Mouse (Mus musculus) C2C12 (cell line): ENCODE data around the gene Gm10401. TPM values are rescaled to one million over a fixed set of nuclear protein-coding genes. Genes with fewer than 3 reads are reported as not detected.

Source experiments
- H3K27me3 ChIP-seq: one replicate; pipeline ENCODE4 v1.6.1; 2011; ENCODE audit not compliant: control insufficient read depth, insufficient read depth, insufficient read length
- H3K36me3 ChIP-seq: one replicate; pipeline ENCODE4 v1.6.1; 2011; ENCODE audit not compliant: control insufficient read depth, insufficient read depth
- H3K4me3 ChIP-seq: one replicate; pipeline ENCODE4 v1.5.1; 2011; ENCODE audit warnings: mild to moderate bottlenecking, control low read depth; ENCODE audit not compliant: poor library complexity, insufficient read depth, severe bottlenecking
- H3K79me2 ChIP-seq: one replicate; pipeline ENCODE4 v1.6.1; 2011; ENCODE audit not compliant: control insufficient read depth, insufficient read depth
- H3K79me3 ChIP-seq: one replicate; pipeline ENCODE4 v1.6.1; 2011; ENCODE audit warnings: low read depth, control low read depth
- H3ac ChIP-seq: one replicate; pipeline ENCODE3; 2011; ENCODE audit warnings: low read depth; ENCODE audit not compliant: control insufficient read depth, insufficient read length
- CEBPB ChIP-seq: IDR thresholded peaks from one replicate; pipeline ENCODE4 v1.6.1; 2011; ENCODE audit warnings: low read depth, mild to moderate bottlenecking, control low read depth, moderate library complexity
- CTCF ChIP-seq: IDR thresholded peaks from one replicate; pipeline ENCODE4 v1.5.1; 2011; ENCODE audit not compliant: control insufficient read depth, insufficient read depth, insufficient read length
- FOSL1 ChIP-seq: IDR thresholded peaks from one replicate; pipeline ENCODE4 v1.8.0; 2011; ENCODE audit warnings: mild to moderate bottlenecking, low read length; ENCODE audit not compliant: poor library complexity, insufficient read depth, severe bottlenecking
- MAX ChIP-seq: IDR thresholded peaks from one replicate; pipeline ENCODE4 v1.6.1; 2011; ENCODE audit warnings: mild to moderate bottlenecking, control low read depth
- MYOD1 ChIP-seq: IDR thresholded peaks from one replicate; pipeline ENCODE4 v1.6.1; 2011; ENCODE audit warnings: low read depth; ENCODE audit not compliant: control insufficient read depth, insufficient read length
- MYOG ChIP-seq: IDR thresholded peaks from one replicate; pipeline ENCODE4 v1.6.1; 2011; ENCODE audit not compliant: control insufficient read depth, insufficient read length; ENCODE audit errors: extremely low read depth
- USF1 ChIP-seq: IDR thresholded peaks from one replicate; pipeline ENCODE4 v1.6.1; 2011; ENCODE audit warnings: low read depth, mild to moderate bottlenecking, control low read depth, moderate library complexity
- polyA plus RNA-seq: library from polyadenylated mRNA; unstranded; fragments of >200 nt; fragmentation: generic; extraction: Trizol; gene quantifications from one replicate; pipeline ENCODE4 v1.2.1, GENCODE M21; 2012; ENCODE audit warnings: missing spikeins

The Gm10401 gene
- polyA plus RNA-seq, 1 experiment, result 6.5 TPM

GRCm38 (mm10) chr5:115099991-115100390, 1.9 kb upstream of the Gm10401 start:
- no peak for TF ChIP-seq MYOG
- no peak for TF ChIP-seq USF1
- no peak for TF ChIP-seq MAX
- TF ChIP-seq CTCF, result no peak
- no peak for TF ChIP-seq FOSL1
- TF ChIP-seq MYOD1, result no peak
- TF ChIP-seq CEBPB, result no peak
- H3ac ChIP-seq, result no peak overlapping the region
- H3K4me3 ChIP-seq, result no peak overlapping the region
- H3K27me3 ChIP-seq, result no peaks in the 10 kb centered on the region
- peaks cover 28% of the 10 kb centered on the region for H3K36me3 ChIP-seq
- no peaks in the 10 kb centered on the region for H3K79me3 ChIP-seq
- no peaks in the 10 kb centered on the region for H3K79me2 ChIP-seq

- H3K36me3 ChIP-seq, result peaks cover 32% of the 10 kb centered on the region
- H3K79me2 ChIP-seq, result no peaks in the 10 kb centered on the region
- H3K79me3 ChIP-seq, result no peaks in the 10 kb centered on the region
- no peaks in the 10 kb centered on the region for H3K27me3 ChIP-seq
- TF ChIP-seq MYOD1, result no peak
- TF ChIP-seq CTCF, result no peak
- TF ChIP-seq USF1, result no peak
- no peak for TF ChIP-seq FOSL1
- TF ChIP-seq MYOG, result no peak
- H3K4me3 ChIP-seq, result no peak overlapping the region
- H3ac ChIP-seq, result no peak overlapping the region
Measured at GRCm38 (mm10) chr5:115099530-115099929, 1.4 kb upstream of the Gm10401 start.

- no peak overlapping the region for H3K4me3 ChIP-seq
- H3K79me2 ChIP-seq, result peaks cover 16% of the 10 kb centered on the region
- TF ChIP-seq CEBPB (no peak), CTCF (no peak), MYOD1 (no peak), MYOG (no peak), FOSL1 (no peak), USF1 (no peak), MAX (no peak)
- H3ac ChIP-seq, result no peak overlapping the region
- H3K79me3 ChIP-seq, result no peaks in the 10 kb centered on the region
- peaks cover 73% of the 10 kb centered on the region for H3K36me3 ChIP-seq
- H3K27me3 ChIP-seq, result no peaks in the 10 kb centered on the region
Measured at GRCm38 (mm10) chr5:115091776-115092175, 6.3 kb downstream of the Gm10401 start.

- H3ac ChIP-seq, result no peak overlapping the region
- no peaks in the 10 kb centered on the region for H3K79me3 ChIP-seq
- TF ChIP-seq USF1, result no peak
- TF ChIP-seq MYOG, result no peak
- TF ChIP-seq CEBPB, result no peak
- no peak for TF ChIP-seq MAX
- TF ChIP-seq MYOD1, result no peak
- TF ChIP-seq CTCF, result no peak
- no peak for TF ChIP-seq FOSL1
- peaks cover 75% of the 10 kb centered on the region for H3K36me3 ChIP-seq
- peaks cover 16% of the 10 kb centered on the region for H3K79me2 ChIP-seq
- no peaks in the 10 kb centered on the region for H3K27me3 ChIP-seq
- H3K4me3 ChIP-seq, result no peak overlapping the region
Measured at GRCm38 (mm10) chr5:115091015-115091414, 7.1 kb downstream of the Gm10401 start.

- Histone ChIP-seq H3K4me3 (no peak overlapping the region), H3K36me3 (peaks cover 68% of the 10 kb centered on the region), H3K79me3 (no peaks in the 10 kb centered on the region), H3K27me3 (no peaks in the 10 kb centered on the region), H3ac (no peak overlapping the region), H3K79me2 (peaks cover 16% of the 10 kb centered on the region)
- no peak for TF ChIP-seq MYOD1
- no peak for TF ChIP-seq MAX
- no peak for TF ChIP-seq CTCF
- no peak for TF ChIP-seq CEBPB
- no peak for TF ChIP-seq FOSL1
- no peak for TF ChIP-seq MYOG
- TF ChIP-seq USF1, result no peak
Measured at GRCm38 (mm10) chr5:115089592-115090268, 8.4 kb downstream of the Gm10401 start.

GRCm38 (mm10) chr5:115085675-115086074, 12.4 kb downstream of the Gm10401 start:
- TF ChIP-seq CEBPB, result no peak
- no peak for TF ChIP-seq CTCF
- no peak for TF ChIP-seq USF1
- TF ChIP-seq MYOD1, result no peak
- no peak for TF ChIP-seq MYOG
- H3K27me3 ChIP-seq, result no peaks in the 10 kb centered on the region
- H3ac ChIP-seq, result no peak overlapping the region
- H3K79me2 ChIP-seq, result peaks cover 5% of the 10 kb centered on the region
- H3K4me3 ChIP-seq, result no peak overlapping the region
- H3K36me3 ChIP-seq, result peaks cover 68% of the 10 kb centered on the region
- no peaks in the 10 kb centered on the region for H3K79me3 ChIP-seq
